Mouse (Mus musculus): ENCODE measurements around the gene Dhx58. TPM values are rescaled to one million over a fixed set of nuclear protein-coding genes. Genes with fewer than 3 reads are reported as not detected.

The Dhx58 gene
- polyA plus RNA-seq, 1 experiment: 32.0 TPM

DNA sequence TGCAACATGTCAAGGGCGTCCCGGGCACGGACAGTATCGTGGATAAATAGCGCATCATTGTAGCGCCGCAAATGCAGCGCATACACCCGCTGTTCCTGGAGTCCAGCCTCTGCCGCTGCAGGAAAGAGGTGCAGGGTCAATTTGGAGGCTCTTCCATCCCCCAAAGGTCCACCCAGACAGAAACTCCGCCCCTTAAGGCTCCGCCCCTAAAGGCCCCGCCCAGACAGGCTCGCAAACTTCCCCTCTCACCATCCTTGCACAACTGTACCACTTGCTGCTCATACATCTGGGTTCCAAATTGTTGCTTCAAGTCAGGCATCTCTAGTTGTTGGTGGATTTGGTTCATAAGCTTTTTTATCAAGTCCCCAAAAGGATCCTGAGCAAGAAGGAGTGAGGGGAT lies 2.8 kb downstream of the Dhx58 start:
- Histone ChIP-seq H3K4me1 (ENCODE audit: control insufficient read depth, insufficient read depth, low read length) (peaks cover 28% of the 10 kb centered on the region), H3K36me3 (ENCODE audit: control insufficient read depth, insufficient read depth, low read length) (no peaks in the 10 kb centered on the region; the same call in 1 of the 2 replicates), H3K27ac (ENCODE audit: control insufficient read depth, insufficient read depth, low read depth, low read length) (no peak overlapping the region), H3K4me3 (ENCODE audit: control insufficient read depth, low read depth, low read length) (no peak overlapping the region), H3K27me3 (ENCODE audit: control insufficient read depth, insufficient read depth, low read length) (no peaks in the 10 kb centered on the region)
- TF ChIP-seq CTCF (IDR thresholded peaks at IDR 0.05; ENCODE audit: control insufficient read depth, insufficient read depth, insufficient replicate concordance, low read depth, low read length) (no peak), POLR2A (IDR thresholded peaks at IDR 0.05; ENCODE audit: control insufficient read depth, low read depth, low read length) (no peak)

DNA sequence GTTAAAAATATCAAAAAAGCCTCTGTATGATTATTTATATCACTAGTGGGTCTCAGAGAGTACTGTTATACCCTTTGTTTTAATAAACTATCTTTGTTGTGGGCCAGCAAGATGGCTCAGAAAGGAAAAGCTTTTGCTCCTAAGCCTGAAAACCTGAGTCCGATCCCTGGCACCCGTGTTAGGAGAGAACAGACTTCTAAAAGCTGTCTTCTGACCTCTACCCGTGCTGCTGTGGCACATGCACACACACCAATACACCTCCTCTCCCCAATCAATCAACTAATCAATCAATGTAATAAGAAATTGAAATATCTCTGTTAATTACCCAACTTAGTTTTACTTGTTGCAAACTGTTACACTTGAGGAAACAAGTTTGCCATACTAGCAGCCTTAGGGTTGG lies 3.4 kb downstream of the Dhx58 start:
- Histone ChIP-seq H3K27me3 (ENCODE audit: control insufficient read depth, insufficient read depth, low read length) (no peaks in the 10 kb centered on the region), H3K4me3 (ENCODE audit: control insufficient read depth, low read depth, low read length) (no peak overlapping the region), H3K27ac (ENCODE audit: control insufficient read depth, insufficient read depth, low read depth, low read length) (no peak overlapping the region), H3K36me3 (ENCODE audit: control insufficient read depth, insufficient read depth, low read length) (no peaks in the 10 kb centered on the region; the same call in 1 of the 2 replicates), H3K4me1 (ENCODE audit: control insufficient read depth, insufficient read depth, low read length) (peaks cover 28% of the 10 kb centered on the region)
- no peak for TF ChIP-seq POLR2A (IDR thresholded peaks at IDR 0.05; ENCODE audit: control insufficient read depth, low read depth, low read length)
- no peak for TF ChIP-seq CTCF (IDR thresholded peaks at IDR 0.05; ENCODE audit: control insufficient read depth, insufficient read depth, insufficient replicate concordance, low read depth, low read length)

DNA sequence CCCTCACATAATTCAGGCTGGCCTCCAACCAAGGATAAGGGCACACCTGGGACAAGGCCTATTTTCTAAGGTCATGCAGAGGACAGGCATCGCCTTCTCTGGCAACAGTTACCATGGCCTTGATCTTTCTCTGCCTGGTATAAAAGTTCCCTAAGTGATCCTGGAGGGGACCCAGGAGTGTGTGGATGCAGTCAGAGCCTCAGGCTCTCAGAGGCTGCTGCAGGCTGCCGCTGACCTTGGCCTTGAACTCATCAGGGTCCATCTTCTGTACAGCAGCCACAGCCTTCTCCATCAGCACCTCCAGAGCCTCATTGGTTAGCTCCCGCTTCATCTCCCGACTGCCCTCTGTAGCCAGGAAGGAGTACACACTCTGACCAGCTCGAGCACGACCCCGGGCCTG lies 6.2 kb downstream of the Dhx58 start:
- Histone ChIP-seq H3K4me1 (ENCODE audit: control insufficient read depth, insufficient read depth, low read length) (peaks cover 9% of the 10 kb centered on the region), H3K27ac (ENCODE audit: control insufficient read depth, insufficient read depth, low read depth, low read length) (no peak overlapping the region), H3K36me3 (ENCODE audit: control insufficient read depth, insufficient read depth, low read length) (no peaks in the 10 kb centered on the region), H3K27me3 (ENCODE audit: control insufficient read depth, insufficient read depth, low read length) (no peaks in the 10 kb centered on the region), H3K4me3 (ENCODE audit: control insufficient read depth, low read depth, low read length) (no peak overlapping the region)
- no peak for TF ChIP-seq CTCF (IDR thresholded peaks at IDR 0.05; ENCODE audit: control insufficient read depth, insufficient read depth, insufficient replicate concordance, low read depth, low read length)
- no peak for TF ChIP-seq POLR2A (IDR thresholded peaks at IDR 0.05; ENCODE audit: control insufficient read depth, low read depth, low read length)

DNA sequence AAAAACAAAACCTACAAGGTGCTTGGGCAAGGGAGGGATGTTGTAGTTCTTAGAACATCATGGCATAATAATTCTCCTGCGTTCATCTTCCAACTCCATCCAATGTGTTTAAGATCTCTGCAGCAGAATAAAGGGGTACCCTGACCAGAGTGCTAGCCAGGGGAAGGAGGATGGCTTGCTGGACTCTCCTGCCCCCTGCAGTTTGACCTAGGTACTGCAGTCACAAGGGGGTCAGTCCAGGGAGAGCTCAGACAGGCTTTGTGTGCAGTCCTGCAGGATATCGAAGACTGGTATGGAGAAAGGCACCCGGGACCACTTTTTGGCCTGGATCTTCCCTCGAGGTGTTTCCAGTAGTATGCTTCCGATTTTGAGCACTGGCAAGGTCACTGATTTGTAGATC lies 9.1 kb downstream of the Dhx58 start:
- Histone ChIP-seq H3K36me3 (ENCODE audit: control insufficient read depth, insufficient read depth, low read length) (no peaks in the 10 kb centered on the region), H3K4me3 (ENCODE audit: control insufficient read depth, low read depth, low read length) (no peak overlapping the region), H3K27me3 (ENCODE audit: control insufficient read depth, insufficient read depth, low read length) (peaks cover 6% of the 10 kb centered on the region), H3K27ac (ENCODE audit: control insufficient read depth, insufficient read depth, low read depth, low read length) (no peak overlapping the region), H3K4me1 (ENCODE audit: control insufficient read depth, insufficient read depth, low read length) (peaks cover 8% of the 10 kb centered on the region)
- TF ChIP-seq CTCF (IDR thresholded peaks at IDR 0.05; ENCODE audit: control insufficient read depth, insufficient read depth, insufficient replicate concordance, low read depth, low read length) (peak; percentile 95), POLR2A (IDR thresholded peaks at IDR 0.05; ENCODE audit: control insufficient read depth, low read depth, low read length) (no peak)

DNA sequence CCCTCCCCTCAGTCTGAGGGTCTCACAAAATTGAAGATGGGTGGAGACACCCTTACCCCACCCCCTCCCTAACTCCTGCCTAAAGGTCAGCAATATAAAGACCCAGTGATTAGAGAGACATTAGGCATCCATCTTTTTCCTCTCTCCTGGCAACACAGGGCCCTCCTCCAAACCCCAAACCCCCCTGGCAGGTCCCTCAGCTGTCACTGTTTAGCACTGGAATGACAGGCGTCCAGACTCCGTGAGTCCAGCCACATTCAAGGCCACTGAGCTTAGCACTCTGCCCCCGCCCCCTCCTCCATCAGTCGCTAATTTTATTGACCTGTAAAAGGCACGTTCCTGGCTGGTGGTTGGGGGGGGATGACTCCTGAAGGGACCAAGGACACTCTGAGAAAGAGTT lies 10.9 kb downstream of the Dhx58 start:
- no peaks in the 10 kb centered on the region for H3K36me3 ChIP-seq (ENCODE audit: control insufficient read depth, insufficient read depth, low read length)
- TF ChIP-seq POLR2A (IDR thresholded peaks at IDR 0.05; ENCODE audit: control insufficient read depth, low read depth, low read length) (no peak), CTCF (IDR thresholded peaks at IDR 0.05; ENCODE audit: control insufficient read depth, insufficient read depth, insufficient replicate concordance, low read depth, low read length) (no peak)
- H3K27ac ChIP-seq (ENCODE audit: control insufficient read depth, insufficient read depth, low read depth, low read length): no peak overlapping the region
- peaks cover 8% of the 10 kb centered on the region for H3K4me1 ChIP-seq (ENCODE audit: control insufficient read depth, insufficient read depth, low read length)
- H3K27me3 ChIP-seq (ENCODE audit: control insufficient read depth, insufficient read depth, low read length): peaks cover 6% of the 10 kb centered on the region
- H3K4me3 ChIP-seq (ENCODE audit: control insufficient read depth, low read depth, low read length): no peak overlapping the region

DNA sequence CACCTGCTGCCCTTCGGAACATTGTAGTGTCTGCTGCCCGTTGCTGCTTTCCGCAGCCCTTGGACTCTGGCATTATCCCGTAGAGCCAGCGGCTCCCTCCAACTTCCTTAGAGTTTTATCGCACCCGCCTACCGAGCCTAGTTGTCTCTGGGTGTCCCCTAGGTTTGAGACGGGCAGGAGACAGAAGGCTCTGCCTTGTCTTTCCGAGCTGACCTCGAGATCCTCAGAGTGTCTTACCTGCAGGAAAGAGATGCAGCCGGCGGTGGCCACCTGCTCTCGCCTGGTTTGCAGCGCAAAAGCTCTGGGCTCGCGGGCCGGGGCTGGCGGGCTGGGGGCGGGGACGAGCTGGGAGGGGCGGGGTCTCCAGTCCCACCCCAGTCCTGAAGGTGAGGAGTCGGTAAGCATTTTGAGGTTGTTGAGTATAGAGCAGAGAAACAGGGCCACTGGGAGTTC lies 11.9 kb downstream of the Dhx58 start, which contains the start of gene Zfp385c:
Gene Zfp385c (minus strand): TSS at position 292 of the 453 bp plus-strand sequence.
- Histone ChIP-seq H3K27ac (ENCODE audit: control insufficient read depth, insufficient read depth, low read depth, low read length) (no peak within 1 kb of the TSS), H3K36me3 (ENCODE audit: control insufficient read depth, insufficient read depth, low read length) (no peaks in the 10 kb centered on the region), H3K27me3 (ENCODE audit: control insufficient read depth, insufficient read depth, low read length) (peaks cover 6% of the 10 kb centered on the region), H3K4me3 (ENCODE audit: control insufficient read depth, low read depth, low read length) (0 out of 2 replicates have a peak within 1 kb of the TSS, but pooled peaks have one; percentile 9), H3K4me1 (ENCODE audit: control insufficient read depth, insufficient read depth, low read length) (peaks cover 8% of the 10 kb centered on the region)
- TF ChIP-seq POLR2A (IDR thresholded peaks at IDR 0.05; ENCODE audit: control insufficient read depth, low read depth, low read length) (no peak), CTCF (IDR thresholded peaks at IDR 0.05; ENCODE audit: control insufficient read depth, insufficient read depth, insufficient replicate concordance, low read depth, low read length) (no peak)

DNA sequence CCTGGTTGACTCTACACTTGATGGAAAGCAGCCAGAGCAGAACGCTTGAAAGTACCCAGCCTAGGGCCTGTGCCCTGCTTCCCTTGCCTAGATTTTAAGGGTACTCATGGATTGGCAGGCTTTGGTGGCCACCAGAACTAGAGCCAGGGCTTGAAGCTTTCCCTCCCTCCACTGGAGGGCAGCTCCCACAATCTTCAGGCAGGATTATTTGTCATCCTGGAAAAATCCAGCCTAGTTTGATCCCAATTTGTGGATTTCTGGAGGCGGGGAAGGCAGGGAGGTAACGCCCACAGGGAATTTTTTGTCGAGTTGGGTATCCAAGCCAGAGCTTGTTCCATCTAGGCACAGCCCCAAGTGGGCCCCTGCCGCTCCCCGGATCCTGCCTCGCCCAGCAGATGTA lies 13.7 kb downstream of the Dhx58 start:
- H3K27ac ChIP-seq (ENCODE audit: control insufficient read depth, insufficient read depth, low read depth, low read length): no peak overlapping the region
- no peak for TF ChIP-seq POLR2A (IDR thresholded peaks at IDR 0.05; ENCODE audit: control insufficient read depth, low read depth, low read length)
- TF ChIP-seq CTCF (IDR thresholded peaks at IDR 0.05; ENCODE audit: control insufficient read depth, insufficient read depth, insufficient replicate concordance, low read depth, low read length): no peak

DNA sequence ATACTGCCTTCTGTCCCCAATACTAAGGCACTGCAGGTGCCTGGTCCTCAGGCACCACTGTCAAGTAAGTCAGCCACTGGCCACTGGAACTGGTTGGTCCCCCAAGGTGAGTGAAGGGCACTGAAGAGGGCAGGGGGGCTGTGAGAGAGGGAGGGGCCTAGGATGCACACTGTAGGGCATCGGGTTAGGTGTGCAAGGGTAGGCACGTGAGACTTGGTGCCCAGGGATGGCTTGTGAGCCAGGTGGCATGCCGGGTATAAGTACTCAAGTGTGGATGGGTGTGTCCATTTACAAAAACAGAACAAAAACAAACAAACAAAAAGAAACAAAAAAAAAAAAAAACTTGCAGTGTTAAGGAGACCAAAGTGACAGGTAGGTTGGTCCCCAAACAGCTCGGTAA lies 15.6 kb downstream of the Dhx58 start:
- Histone ChIP-seq H3K27ac (ENCODE audit: control insufficient read depth, insufficient read depth, low read depth, low read length) (no peak overlapping the region), H3K27me3 (ENCODE audit: control insufficient read depth, insufficient read depth, low read length) (peaks cover 6% of the 10 kb centered on the region), H3K4me1 (ENCODE audit: control insufficient read depth, insufficient read depth, low read length) (peaks cover 8% of the 10 kb centered on the region), H3K36me3 (ENCODE audit: control insufficient read depth, insufficient read depth, low read length) (no peaks in the 10 kb centered on the region), H3K4me3 (ENCODE audit: control insufficient read depth, low read depth, low read length) (no peak overlapping the region)
- TF ChIP-seq POLR2A (IDR thresholded peaks at IDR 0.05; ENCODE audit: control insufficient read depth, low read depth, low read length): no peak
- no peak for TF ChIP-seq CTCF (IDR thresholded peaks at IDR 0.05; ENCODE audit: control insufficient read depth, insufficient read depth, insufficient replicate concordance, low read depth, low read length)

More for the DNA sequence above, 13.7 kb downstream of the Dhx58 start:
- H3K27me3 ChIP-seq (ENCODE audit: control insufficient read depth, insufficient read depth, low read length): peaks cover 6% of the 10 kb centered on the region
- H3K4me3 ChIP-seq (ENCODE audit: control insufficient read depth, low read depth, low read length): no peak overlapping the region
- H3K36me3 ChIP-seq (ENCODE audit: control insufficient read depth, insufficient read depth, low read length): no peaks in the 10 kb centered on the region
- H3K4me1 ChIP-seq (ENCODE audit: control insufficient read depth, insufficient read depth, low read length): peaks cover 8% of the 10 kb centered on the region

All from testis, adult 2 months (tissue).